Mouse (Mus musculus) brain, embryonic 14.5 days (tissue): Measurements from ENCODE around the gene C2cd4a.

ENCODE experiments used
- CTCF ChIP-seq: fragments of 200-500 bp; IDR thresholded peaks from 2 replicates; pipeline ENCODE4 v1.5.1; 2012; ENCODE audit warnings: inconsistent platforms, mild to moderate bottlenecking, moderate library complexity, borderline replicate concordance; ENCODE audit not compliant: insufficient read depth, insufficient read length; ENCODE audit errors: extremely low read depth
- POLR2A ChIP-seq: fragments of 200-500 bp; IDR thresholded peaks from 2 replicates; pipeline ENCODE4 v1.6.1; 2012; ENCODE audit warnings: mild to moderate bottlenecking, inconsistent platforms, borderline replicate concordance; ENCODE audit not compliant: poor library complexity, insufficient read depth, insufficient read length, severe bottlenecking; ENCODE audit errors: extremely low read depth

- TF ChIP-seq CTCF = no peak
- no peak for TF ChIP-seq POLR2A
These were observed 36.9 kb downstream of the C2cd4a start for GRCm38 (mm10) chr9:67795205-67795675.
